Mouse (Mus musculus) CH12.LX (cell line): ENCODE results near the gene Ccdc65. TPM values are rescaled to one million over a fixed set of nuclear protein-coding genes. Genes with fewer than 3 reads are reported as not detected.

Experiments
- DNase-seq: peaks from one replicate; pipeline ENCODE4 v3.0.0-alpha.2; 2013; ENCODE audit errors: extremely low read depth
- H3K27ac ChIP-seq: 2 replicates; pipeline ENCODE4 v1.5.1; 2012; ENCODE audit warnings: low read depth, mild to moderate bottlenecking, control low read depth, moderate library complexity; ENCODE audit not compliant: insufficient read depth
- H3K27me3 ChIP-seq: replicated peaks from 2 replicates; pipeline ENCODE3; 2012; ENCODE audit warnings: inconsistent platforms
- H3K36me3 ChIP-seq, 2 experiments: replicated peaks in 1 of 2; 2 replicates each; pipeline versions ENCODE3 to v1.6.1; 2012; ENCODE audit warnings: inconsistent platforms in 1 of 2, low read length in 1 of 2, mild to moderate bottlenecking in 1 of 2, mixed read lengths in 1 of 2, moderate library complexity in 1 of 2; ENCODE audit not compliant: control insufficient read depth in 1 of 2, insufficient read depth in 1 of 2
- H3K4me1 ChIP-seq, 2 experiments: 2 replicates each; pipeline ENCODE4 v1.6.1; 2012; ENCODE audit warnings: inconsistent platforms in 1 of 2, moderate library complexity in 1 of 2; ENCODE audit not compliant: insufficient read depth in 2 of 2, control insufficient read depth in 1 of 2
- H3K4me2 ChIP-seq: 2 replicates; pipeline ENCODE4 v1.6.1; 2012; ENCODE audit warnings: low read depth, mild to moderate bottlenecking, control low read depth; ENCODE audit not compliant: poor library complexity, insufficient read depth, severe bottlenecking
- H3K4me3 ChIP-seq, 3 experiments: fragments of 150-350 bp in 1 of 3; sonication (generic) in 1 of 3; replicated peaks in 1 of 3; 2 replicates each; pipeline versions ENCODE3 to v1.5.1; 2011 to 2012; ENCODE audit warnings: low read depth in 2 of 3, low read length in 2 of 3, mild to moderate bottlenecking in 2 of 3, moderate library complexity in 2 of 3, control low read depth in 1 of 3, improper control_type of control experiment in 1 of 3, inconsistent platforms in 1 of 3, mixed read lengths in 1 of 3; ENCODE audit not compliant: poor library complexity in 1 of 3
- H3K79me2 ChIP-seq: replicated peaks from 2 replicates; pipeline ENCODE4 v1.6.1; 2012; ENCODE audit warnings: mild to moderate bottlenecking, moderate library complexity; ENCODE audit not compliant: control insufficient read depth, poor library complexity, insufficient read depth, severe bottlenecking; ENCODE audit errors: extremely low read depth
- H3K9ac ChIP-seq: 2 replicates; pipeline ENCODE4 v1.6.1; 2012; ENCODE audit warnings: low read depth, mild to moderate bottlenecking, control low read depth, moderate library complexity; ENCODE audit not compliant: insufficient read depth
- H3K9me3 ChIP-seq: replicated peaks from 2 replicates; pipeline ENCODE3; 2012; ENCODE audit warnings: low read length, inconsistent platforms, mixed read lengths
- BHLHE40 ChIP-seq: IDR thresholded peaks from 2 replicates; pipeline ENCODE4 v1.6.1; 2011; ENCODE audit warnings: mild to moderate bottlenecking, low read depth, low read length, improper control_type of control experiment
- CHD2 ChIP-seq: IDR thresholded peaks from 2 replicates; pipeline ENCODE4 v1.6.1; 2011; ENCODE audit warnings: low read length, improper control_type of control experiment
- CTCF ChIP-seq, 2 experiments: IDR thresholded peaks in 1 of 2; conservative IDR thresholded peaks in 1 of 2; 2 replicates each; pipeline ENCODE4 v1.5.1; 2011 to 2012; ENCODE audit warnings: low read depth in 2 of 2, low read length in 2 of 2, improper control_type of control experiment in 1 of 2, inconsistent platforms in 1 of 2, mild to moderate bottlenecking in 1 of 2, moderate library complexity in 1 of 2
- ELF1 ChIP-seq: IDR thresholded peaks from 2 replicates; pipeline ENCODE4 v1.6.1; 2014; ENCODE audit warnings: low read depth, mild to moderate bottlenecking, inconsistent platforms, low read length, improper control_type of control experiment
- EP300 ChIP-seq: IDR thresholded peaks from 2 replicates; pipeline ENCODE4 v1.6.1; 2011; ENCODE audit warnings: low read length, improper control_type of control experiment
- ETS1 ChIP-seq: conservative IDR thresholded peaks from 2 replicates; pipeline ENCODE4 v1.6.1; 2012; ENCODE audit warnings: low read depth, mild to moderate bottlenecking, inconsistent platforms, low read length, improper control_type of control experiment, moderate library complexity
- IRF4 ChIP-seq: IDR thresholded peaks from 2 replicates; pipeline ENCODE4 v1.6.1; 2014; ENCODE audit warnings: low read depth, mild to moderate bottlenecking, inconsistent platforms, low read length, improper control_type of control experiment
- KAT2A ChIP-seq: IDR thresholded peaks from 2 replicates; pipeline ENCODE4 v1.6.1; 2012; ENCODE audit warnings: low read length, improper control_type of control experiment, inconsistent platforms; ENCODE audit not compliant: insufficient replicate concordance
- MAFK ChIP-seq: IDR thresholded peaks from 2 replicates; pipeline ENCODE4 v1.6.1; 2011; ENCODE audit warnings: low read length, improper control_type of control experiment; ENCODE audit not compliant: insufficient replicate concordance
- NRF1 ChIP-seq: IDR thresholded peaks from 2 replicates; pipeline ENCODE4 v1.6.1; 2014; ENCODE audit warnings: low read depth, mild to moderate bottlenecking, inconsistent platforms, low read length, improper control_type of control experiment, moderate library complexity
- PAX5 ChIP-seq: IDR thresholded peaks from 2 replicates; pipeline ENCODE4 v1.6.1; 2012; ENCODE audit warnings: low read length, inconsistent platforms, mixed read lengths
- POLR2AphosphoS2 ChIP-seq: IDR thresholded peaks from 2 replicates; pipeline ENCODE4 v1.6.1; 2011; ENCODE audit warnings: low read depth, low read length, improper control_type of control experiment
- SIN3A ChIP-seq: IDR thresholded peaks from 2 replicates; pipeline ENCODE4 v1.6.1; 2012; ENCODE audit warnings: low read length, improper control_type of control experiment, inconsistent platforms
- ZKSCAN1 ChIP-seq: IDR thresholded peaks from 2 replicates; pipeline ENCODE4 v1.6.1; 2012; ENCODE audit warnings: low read depth, inconsistent platforms, low read length, improper control_type of control experiment, borderline replicate concordance
- ZNF384 ChIP-seq: IDR thresholded peaks from 2 replicates; pipeline ENCODE4 v1.6.1; 2012; ENCODE audit warnings: low read depth, low read length, improper control_type of control experiment, inconsistent platforms
- dilution Hi-C: fragments of 300-500 bp; cut with MboI; formaldehyde crosslinking; loops from 2 replicates; pipeline ENCODE4 v1.14.3; 2020; ENCODE audit warnings: low sequenced_read_pairs; ENCODE audit not compliant: extremely low pct_unique_long_range_greater_than_20kb, extremely low pct_ligation_motif_present
- in situ Hi-C: fragments of 300-500 bp; cut with MboI; formaldehyde crosslinking; loops from 3 replicates; pipeline ENCODE4 v1.14.3; 2019; ENCODE audit warnings: low sequenced_read_pairs, low pct_ligation_motif_present, low pct_unique_long_range_greater_than_20kb, mixed read lengths
- polyA plus RNA-seq: library from polyadenylated mRNA; unstranded; fragments of >175 nt; gene quantifications from 2 replicates; pipeline ENCODE4 v1.2.1, GENCODE M21; 2012; ENCODE audit warnings: low read depth; ENCODE audit not compliant: insufficient read length
- total RNA-seq, 2 experiments: library from RNA; depleted of rRNA; stranded (reverse); fragments of 300-350 nt in 1 of 2; fragments of >200 nt in 1 of 2; gene quantifications; 2 replicates each; pipeline ENCODE4 v1.2.3; 2012 to 2014

The Ccdc65 gene
- total and polyA plus RNA-seq, 3 experiments = 0.11 to 0.13 TPM; not detected in 1

GRCm38 (mm10) chr15:98724441-98724840 is 16.4 kb downstream of the Ccdc65 start:
- no peak overlapping the region for H3K4me2 ChIP-seq
- peaks cover 3 to 4% of the 10 kb centered on the region in 2 experiments; a peak in 2 of 4 replicates for H3K4me1 ChIP-seq
- peaks cover 0 to 8% of the 10 kb centered on the region in 2 experiments for H3K36me3 ChIP-seq
- H3K27ac ChIP-seq = no peak overlapping the region
- in situ Hi-C loops = loop anchor here (5.0 kb wide), 1 partner anchor 78 kb away; no protein-coding TSS in a partner anchor
- no peaks in the 10 kb centered on the region for H3K27me3 ChIP-seq
- no peak for DNase-seq
- no peak overlapping the region for H3K4me3 ChIP-seq
- TF ChIP-seq IRF4 (no peak), ZNF384 (no peak), KAT2A (no peak), CTCF (conservative IDR thresholded peaks at IDR 0.05 in 1 of 2, IDR thresholded peaks at IDR 0.05 in 1 of 2; ENCODE audit: low read depth in 2 of 2, low read length in 2 of 2) (no peak), SIN3A (no peak), MAFK (no peak), PAX5 (no peak), NRF1 (no peak), BHLHE40 (no peak), ETS1 (no peak), EP300 (no peak), CHD2 (no peak)
- no peaks in the 10 kb centered on the region for H3K79me2 ChIP-seq
- no peak overlapping the region for H3K9ac ChIP-seq
- H3K9me3 ChIP-seq = no peaks in the 10 kb centered on the region
- dilution Hi-C loops = no loop called here

- H3K4me1 ChIP-seq = peaks cover 3 to 10% of the 10 kb centered on the region in 2 experiments; a peak in 3 of 4 replicates
- dilution Hi-C loops = no loop called here
- H3K79me2 ChIP-seq = no peaks in the 10 kb centered on the region
- in situ Hi-C loops = no loop called here
- no peaks in the 10 kb centered on the region for H3K9me3 ChIP-seq
- peak overlapping the region; percentile 41 for H3K4me2 ChIP-seq
- H3K4me3 ChIP-seq = no peak overlapping the region
- 0 out of 2 replicates have a peak overlapping the region, but pooled peaks have one; percentile 49 for H3K9ac ChIP-seq
- H3K27me3 ChIP-seq = no peaks in the 10 kb centered on the region
- H3K36me3 ChIP-seq = peaks cover 0 to 8% of the 10 kb centered on the region in 2 experiments
- no peak for DNase-seq
- no peak overlapping the region for H3K27ac ChIP-seq
- no peak for TF ChIP-seq BHLHE40
- no peak for TF ChIP-seq ZKSCAN1
- no peak for TF ChIP-seq ELF1
- TF ChIP-seq POLR2AphosphoS2 = no peak
- peak in 1 of 2 experiments; percentile 44; a peak in 2 of 4 replicates for TF ChIP-seq CTCF (conservative IDR thresholded peaks at IDR 0.05 in 1 of 2, IDR thresholded peaks at IDR 0.05 in 1 of 2; ENCODE audit: low read depth in 2 of 2, low read length in 2 of 2)
- TF ChIP-seq, all 38 proteins: peak for 1
These were observed 18.1 kb downstream of the Ccdc65 start for GRCm38 (mm10) chr15:98726079-98726478.
